ENCODE assay signal across 33 mouse cellular contexts in the genomic region with DNA sequence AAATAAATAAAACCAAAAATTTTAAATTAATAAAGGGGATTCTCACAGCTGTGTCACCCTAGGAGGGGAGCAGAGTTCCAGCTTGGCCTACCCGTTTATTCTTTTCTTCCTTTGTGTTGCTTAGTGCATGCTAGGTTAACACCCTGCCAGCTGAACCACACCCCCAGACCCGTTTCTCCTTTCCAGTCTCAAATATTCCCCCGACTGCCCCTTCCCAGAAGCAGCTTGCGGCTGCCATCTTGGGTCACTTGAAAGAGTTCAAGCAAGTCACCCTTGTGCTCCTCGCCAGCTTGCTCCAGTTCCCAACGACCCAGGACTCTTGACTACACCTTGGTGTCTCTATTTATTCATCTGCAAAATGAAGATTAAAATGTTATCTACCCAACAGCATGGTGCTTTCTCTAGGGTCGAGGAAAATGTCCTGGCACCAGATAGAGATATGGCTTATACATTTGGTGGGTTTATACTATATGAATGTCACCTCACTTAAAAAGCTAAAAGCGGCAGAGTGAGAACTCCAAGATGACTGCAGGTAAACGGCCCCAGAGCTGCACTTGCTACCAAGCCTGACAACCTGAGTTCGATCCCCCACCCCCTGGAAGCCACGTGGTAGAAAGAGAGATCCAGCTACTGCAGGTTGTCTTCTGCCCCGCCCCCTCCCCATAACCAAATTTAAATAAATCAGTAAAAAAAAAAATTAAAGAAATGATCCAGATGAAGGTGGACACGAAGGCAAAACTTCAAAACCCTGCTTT. TPM values are rescaled to one million over a fixed set of nuclear protein-coding genes. Genes with fewer than 3 reads are reported as not detected.
A peak's percentile ranks its signal among the peaks of the same experiment; 100 is the strongest.
DNase-seq lines count a peak whose midpoint lies in the region; ATAC-seq and TF ChIP-seq lines count a peak whose summit lies in the region.
"Had no signal": no experiment of that assay in that cellular context is flagged by ENCODE, and none has a peak within 500 bp of the region (broad histone marks: within the 10 kb centered on the region; RNA-seq: fewer than 3 reads in every experiment).

No protein-coding gene starts in this region.

- no peak for TF ChIP-seq RAD21 in MEL (IDR thresholded peaks at IDR 0.05; ENCODE audit: low read depth, low read length)

- H3K4me1 ChIP-seq in MEL (ENCODE audit: control insufficient read depth in 1 of 2, insufficient read depth in 2 of 2, low read length in 2 of 2), result peaks cover 7 to 18% of the 10 kb centered on the region in 2 experiments
- peaks cover 25% of the 10 kb centered on the region for H3K4me1 ChIP-seq in liver, embryonic 15.5 days (replicated peaks)
- no peaks in the 10 kb centered on the region for H3K4me1 ChIP-seq in hindbrain, embryonic 14.5 days (replicated peaks; ENCODE audit: control insufficient read depth, insufficient read depth, low read length)
- peaks cover 4% of the 10 kb centered on the region; the same call in 1 of the 2 replicates for H3K4me1 ChIP-seq in forebrain, embryonic 13.5 days
- H3K4me1 ChIP-seq: embryonic facial prominence, embryonic 15.5 days; limb, embryonic 15.5 days; lung, embryonic 15.5 days; midbrain, embryonic 13.5 days had no signal

- TF ChIP-seq EP300 in MEL (IDR thresholded peaks at IDR 0.05; ENCODE audit: low read depth in 1 of 2, low read length in 2 of 2), result peak; percentile 29 to 39; a peak in 1 of 4 replicates

- no peaks in the 10 kb centered on the region for H3K36me3 ChIP-seq in MEL (ENCODE audit: control insufficient read depth in 1 of 2, insufficient read depth in 2 of 2, low read length in 2 of 2)
- no peaks in the 10 kb centered on the region for H3K36me3 ChIP-seq in liver, embryonic 15.5 days (replicated peaks)
- no peaks in the 10 kb centered on the region for H3K36me3 ChIP-seq in hindbrain, embryonic 14.5 days (replicated peaks; ENCODE audit: control insufficient read depth, insufficient read depth)
- no peaks in the 10 kb centered on the region for H3K36me3 ChIP-seq in forebrain, embryonic 13.5 days (ENCODE audit: poor library complexity, severe bottlenecking)
- H3K36me3 ChIP-seq: embryonic facial prominence, embryonic 10.5 days; embryonic facial prominence, embryonic 15.5 days; G1E; heart, embryonic 10.5 days; heart, embryonic 15.5 days; hindbrain, embryonic 15.5 days; limb, embryonic 10.5 days; limb, embryonic 15.5 days; lung, embryonic 15.5 days; midbrain, embryonic 13.5 days; neural tube, embryonic 13.5 days had no signal

- peaks cover 0 to 1% of the 10 kb centered on the region in 2 experiments; a peak in 1 of 4 replicates for H3K27me3 ChIP-seq in MEL (ENCODE audit: control insufficient read depth in 1 of 2, insufficient read depth in 2 of 2, low read length in 2 of 2)
- peaks cover 3% of the 10 kb centered on the region; the same call in 1 of the 2 replicates for H3K27me3 ChIP-seq in liver, embryonic 15.5 days
- no peaks in the 10 kb centered on the region for H3K27me3 ChIP-seq in hindbrain, embryonic 14.5 days (ENCODE audit: control insufficient read depth, insufficient read depth, low read length)
- no peaks in the 10 kb centered on the region for H3K27me3 ChIP-seq in forebrain, embryonic 13.5 days
- H3K27me3 ChIP-seq: embryonic facial prominence, embryonic 15.5 days; heart, embryonic 15.5 days; hindbrain, embryonic 15.5 days; limb, embryonic 15.5 days; lung, embryonic 15.5 days; midbrain, embryonic 13.5 days; neural tube, embryonic 13.5 days had no signal

- H3K9ac ChIP-seq in MEL (ENCODE audit: control insufficient read depth, low read depth, low read length, poor library complexity, severe bottlenecking), result no peak overlapping the region
- no peak overlapping the region for H3K9ac ChIP-seq in liver, embryonic 15.5 days
- no peak overlapping the region for H3K9ac ChIP-seq in hindbrain, embryonic 14.5 days
- no peak overlapping the region for H3K9ac ChIP-seq in forebrain, embryonic 13.5 days
- H3K9ac ChIP-seq: embryonic facial prominence, embryonic 15.5 days; heart, embryonic 15.5 days; hindbrain, embryonic 15.5 days; limb, embryonic 15.5 days; lung, embryonic 15.5 days; midbrain, embryonic 13.5 days; neural tube, embryonic 13.5 days had no signal

- ATAC-seq in liver, embryonic 15.5 days (ENCODE audit: insufficient read depth), result peak; percentile 60
- ATAC-seq in hindbrain, embryonic 14.5 days (ENCODE audit: low FRiP score), result no peak
- no peak for ATAC-seq in forebrain, embryonic 13.5 days
- ATAC-seq: forebrain, embryonic 14.5 days; midbrain, embryonic 13.5 days; Patski had no signal

- no peak for DNase-seq in MEL (ENCODE audit: low read depth, low spot score)
- DNase-seq in c-Kit-positive CD71-positive TER-119-negative erythroid progenitor cells, embryonic 14.5 days (ENCODE audit: low read depth), result peak; percentile 25
- no peak for DNase-seq in hindbrain, embryonic 14.5 days (ENCODE audit: low spot score)
- no peak for DNase-seq in right cerebral cortex, postnatal 10 days (ENCODE audit: low spot score in 2 of 2)
- DNase-seq: adrenal gland, postnatal 25 days; B cell, adult 2 months; cerebellum, adult 8-10 months; cerebellum, postnatal 25 days; gastrocnemius, postnatal 14 days; heart, postnatal 4 days; kidney, adult 18-20 months; layer of hippocampus, postnatal 36 days; lung, postnatal 36 days; thymus, adult 2 months; thymus, postnatal 36 days had no signal

- H3K79me2 ChIP-seq in MEL (ENCODE audit: control insufficient read depth, insufficient read depth, low read length, poor library complexity), result no peaks in the 10 kb centered on the region

- no peak for TF ChIP-seq POLR2A in MEL (IDR thresholded peaks at IDR 0.05; ENCODE audit: control insufficient read depth in 1 of 2, insufficient read depth in 1 of 2, low read depth in 1 of 2, low read length in 2 of 2, poor library complexity in 1 of 2)

- H3K4me3 ChIP-seq in MEL (ENCODE audit: control insufficient read depth in 1 of 2, insufficient read depth in 1 of 2, low read depth in 2 of 2, low read length in 2 of 2), result no peak overlapping the region
- no peak overlapping the region for H3K4me3 ChIP-seq in liver, embryonic 15.5 days (replicated peaks)
- no peak overlapping the region for H3K4me3 ChIP-seq in hindbrain, embryonic 14.5 days (replicated peaks; ENCODE audit: low read length)
- no peak overlapping the region for H3K4me3 ChIP-seq in forebrain, embryonic 13.5 days
- H3K4me3 ChIP-seq: embryonic facial prominence, embryonic 10.5 days; embryonic facial prominence, embryonic 15.5 days; heart, embryonic 10.5 days; heart, embryonic 15.5 days; hindbrain, embryonic 15.5 days; limb, embryonic 10.5 days; limb, embryonic 15.5 days; lung, embryonic 15.5 days; megakaryocyte, embryonic 14.5 days; midbrain, embryonic 13.5 days; neural tube, embryonic 13.5 days had no signal

- 48% methylated on average over 13 of the region's 13 CpGs for WGBS in liver, embryonic 15.5 days (ENCODE audit: insufficient replicate concordance)
- WGBS in hindbrain, embryonic 14.5 days, result 76% methylated on average over 13 of the region's 13 CpGs
- 79% methylated on average over 13 of the region's 13 CpGs for WGBS in forebrain, embryonic 13.5 days

- H3K27ac ChIP-seq in MEL (ENCODE audit: control insufficient read depth, low read depth, low read length), result no peak overlapping the region
- no peak overlapping the region for H3K27ac ChIP-seq in liver, embryonic 15.5 days (replicated peaks)
- no peak overlapping the region for H3K27ac ChIP-seq in hindbrain, embryonic 14.5 days
- H3K27ac ChIP-seq in forebrain, embryonic 13.5 days, result no peak overlapping the region
- H3K27ac ChIP-seq: embryonic facial prominence, embryonic 10.5 days; embryonic facial prominence, embryonic 15.5 days; heart, embryonic 10.5 days; heart, embryonic 15.5 days; hindbrain, embryonic 15.5 days; kidney, postnatal 0 days; limb, embryonic 10.5 days; limb, embryonic 15.5 days; lung, embryonic 15.5 days; midbrain, embryonic 13.5 days; neural tube, embryonic 13.5 days had no signal

- no peak overlapping the region for H3K4me2 ChIP-seq in liver, embryonic 15.5 days
- no peak overlapping the region for H3K4me2 ChIP-seq in hindbrain, embryonic 14.5 days (replicated peaks)
- H3K4me2 ChIP-seq in forebrain, embryonic 13.5 days, result no peak overlapping the region
- H3K4me2 ChIP-seq: embryonic facial prominence, embryonic 15.5 days; heart, embryonic 15.5 days; hindbrain, embryonic 15.5 days; limb, embryonic 15.5 days; lung, embryonic 15.5 days; midbrain, embryonic 13.5 days; neural tube, embryonic 13.5 days had no signal

- no peak for TF ChIP-seq CTCF in MEL (IDR thresholded peaks at IDR 0.05 in 2 of 3, conservative IDR thresholded peaks at IDR 0.05 in 1 of 3; ENCODE audit: control insufficient read depth in 1 of 3, insufficient read depth in 1 of 3, low read depth in 2 of 3, low read length in 3 of 3, poor library complexity in 1 of 3, severe bottlenecking in 1 of 3)

- H3K9me3 ChIP-seq in MEL (replicated peaks; ENCODE audit: insufficient read depth, low read length), result no peaks in the 10 kb centered on the region
- H3K9me3 ChIP-seq in liver, embryonic 15.5 days (replicated peaks), result no peaks in the 10 kb centered on the region
- H3K9me3 ChIP-seq in hindbrain, embryonic 14.5 days (ENCODE audit: control insufficient read depth, low read length), result no peaks in the 10 kb centered on the region
- no peaks in the 10 kb centered on the region for H3K9me3 ChIP-seq in forebrain, embryonic 13.5 days (replicated peaks)
- H3K9me3 ChIP-seq: embryonic facial prominence, embryonic 10.5 days; embryonic facial prominence, embryonic 15.5 days; G1E; heart, embryonic 10.5 days; heart, embryonic 15.5 days; hindbrain, embryonic 15.5 days; limb, embryonic 10.5 days; limb, embryonic 15.5 days; lung, embryonic 15.5 days; megakaryocyte, embryonic 14.5 days; midbrain, embryonic 13.5 days; neural tube, embryonic 13.5 days had no signal

TF ChIP-seq in MEL, 35 proteins besides CTCF, POLR2A, EP300 and RAD21 (continues in another document):
- TF ChIP-seq SMC3 (IDR thresholded peaks at IDR 0.05; ENCODE audit: low read depth, low read length), result no peak
- TF ChIP-seq RCOR1 (IDR thresholded peaks at IDR 0.05; ENCODE audit: low read depth, low read length), result no peak
- TF ChIP-seq MAZ (IDR thresholded peaks at IDR 0.05; ENCODE audit: low read depth, low read length), result no peak

RNA-seq across cellular contexts. Expression of a gene that starts 33.9 kb away (rescaled TPM):
- 130 and 140 TPM in 2 replicates for total RNA-seq in MEL (2012; rRNA removed)
- polyA plus RNA-seq in MEL (2012; ENCODE audit: insufficient read depth in 1 of 2, insufficient read length in 2 of 2, low read depth in 1 of 2, low replicate concordance in 2 of 2, missing spikeins in 1 of 2), result 10 to 100 TPM in 1 of 2 experiments, not detected in 1; 88.5 TPM
- polyA plus RNA-seq in liver, embryonic 15.5 days (2015; fragmentation: Nextera tagmentation; extraction: Ambion mirVana), result 29.7 and 34.8 TPM in 2 replicates
- polyA plus RNA-seq in hindbrain, embryonic 14.5 days (2014; fragmentation: Nextera tagmentation; extraction: Ambion mirVana), result 104 and 150 TPM in 2 replicates
- polyA plus RNA-seq in forebrain, embryonic 13.5 days (2015; fragmentation: Nextera tagmentation; extraction: Ambion mirVana), result 137 and 142 TPM in 2 replicates

RNA-seq across cellular contexts. Expression of a gene that starts 49.4 kb away (rescaled TPM):
- not detected in 2 replicates for total RNA-seq in MEL (2012; rRNA removed)
- not detected for polyA plus RNA-seq in MEL (2012; ENCODE audit: insufficient read depth in 1 of 2, insufficient read length in 2 of 2, low read depth in 1 of 2, low replicate concordance in 2 of 2, missing spikeins in 1 of 2)
- polyA plus RNA-seq in liver, embryonic 15.5 days (2015; fragmentation: Nextera tagmentation; extraction: Ambion mirVana), result 0.50 and 0.51 TPM in 2 replicates
- 1.6 and 2.3 TPM in 2 replicates for polyA plus RNA-seq in hindbrain, embryonic 14.5 days (2014; fragmentation: Nextera tagmentation; extraction: Ambion mirVana)
- polyA plus RNA-seq in forebrain, embryonic 13.5 days (2015; fragmentation: Nextera tagmentation; extraction: Ambion mirVana), result 1.4 and 1.8 TPM in 2 replicates
- total RNA-seq: G1E; granulocyte monocyte progenitor cell, adult 5-6 weeks had no signal
- polyA plus RNA-seq: G1E, Patski had no signal
